Mouse (Mus musculus) liver, postnatal 0 days (tissue): Measurements from ENCODE around the gene Ift122.

Experiments
- CTCF ChIP-seq: sonication (generic); IDR thresholded peaks from 2 replicates; pipeline ENCODE4 v1.5.1; 2016; ENCODE audit warnings: antibody characterized with exemption, low read depth
- EP300 ChIP-seq: IDR thresholded peaks from 2 replicates; pipeline ENCODE4 v1.6.1; 2016; ENCODE audit warnings: antibody characterized with exemption, low read depth, mild to moderate bottlenecking

GRCm38 (mm10) chr6:115916611-115917010, 63.3 kb downstream of the Ift122 start:
- TF ChIP-seq EP300 (no peak), CTCF (no peak)
